Mouse (Mus musculus): Measurements from ENCODE around the gene Amer3. TPM values are rescaled to one million over a fixed set of nuclear protein-coding genes. Genes with fewer than 3 reads are reported as not detected.

Amer3 gene
- polyA plus RNA-seq (2012; fragmentation: generic; extraction: Trizol): not detected

DNA sequence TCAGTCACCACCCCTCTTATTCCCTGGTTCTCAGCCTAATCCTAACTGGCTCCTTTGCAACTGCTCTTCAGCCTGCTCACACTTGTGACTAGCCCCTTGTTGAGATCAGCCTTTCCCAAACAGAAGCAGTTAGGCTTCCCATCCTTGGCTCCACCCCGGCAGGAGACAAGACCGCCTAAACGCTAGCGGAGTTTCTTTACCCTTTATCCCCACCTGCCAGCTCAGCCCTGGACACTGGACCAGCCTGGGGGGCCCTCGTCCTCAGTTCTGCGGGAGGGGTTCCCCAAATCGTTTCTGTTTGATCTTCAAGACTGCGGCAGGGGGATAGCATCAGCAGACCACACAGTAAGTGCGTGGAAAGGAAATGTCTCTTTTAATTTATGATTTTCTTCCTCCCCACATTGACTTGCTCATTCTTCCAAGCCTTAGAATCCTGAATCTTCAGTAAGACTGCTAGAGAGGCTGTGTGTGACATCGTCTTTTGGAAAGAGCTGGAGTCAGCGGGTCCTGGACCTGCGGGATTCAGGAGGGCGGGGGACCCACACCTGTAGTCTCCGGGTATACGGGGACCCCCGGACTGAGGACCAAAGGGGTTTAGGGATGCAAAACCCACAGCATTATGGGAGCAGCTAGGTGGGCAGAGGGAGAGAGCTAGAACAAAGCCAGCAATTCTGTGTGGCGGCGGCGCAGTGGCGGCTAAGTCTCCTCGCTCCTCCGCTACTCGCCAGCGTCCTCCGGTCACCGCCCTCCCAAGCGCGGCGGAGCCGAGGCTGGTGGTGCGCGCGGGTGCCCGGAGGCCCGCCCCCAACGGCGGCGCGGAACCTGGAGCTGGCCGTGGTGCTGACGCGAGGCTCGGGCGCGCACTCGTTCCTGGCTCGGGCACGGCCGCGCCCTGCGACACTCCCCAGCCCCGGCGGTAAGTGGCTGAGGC lies at the start of gene Amer3:
Gene Amer3 (plus strand): TSS at position 807 of the 931 bp plus-strand sequence.

DNA sequence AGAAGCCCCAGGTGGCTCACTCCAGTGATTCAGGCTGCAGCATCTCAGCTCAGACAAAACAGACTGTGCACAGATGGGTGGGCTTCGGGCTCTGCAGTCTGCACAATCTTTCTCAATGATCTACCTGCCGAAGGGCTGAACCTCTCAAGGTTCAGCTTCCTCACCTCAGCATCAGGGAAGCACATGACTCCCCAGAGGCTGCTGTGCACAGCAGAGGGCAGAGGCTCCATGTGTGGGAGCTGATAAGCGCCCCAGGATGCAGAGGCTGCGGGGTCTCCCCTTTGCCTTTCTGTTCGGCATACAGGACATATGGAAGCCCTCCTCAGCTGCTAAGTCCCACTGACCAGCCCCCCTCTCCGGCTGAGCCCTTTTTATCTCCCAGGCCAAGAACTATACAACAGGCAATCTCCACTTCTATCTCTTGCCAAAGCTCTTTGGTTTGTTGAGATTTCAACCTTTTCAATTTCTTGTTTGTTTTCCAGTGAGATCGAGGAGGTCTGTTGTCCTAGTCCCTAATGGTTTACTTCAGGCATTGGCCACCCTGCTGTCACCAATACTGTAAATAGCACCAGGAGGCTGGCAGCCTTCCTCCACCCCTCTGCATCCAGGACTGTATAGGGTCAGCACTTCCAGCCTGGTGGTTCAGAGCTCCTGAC lies 44.3 kb upstream of the Amer3 start, which contains the start of gene Cfc1:
Gene Cfc1 (plus strand): TSS at position 606 of the 656 bp plus-strand sequence.

DNA sequence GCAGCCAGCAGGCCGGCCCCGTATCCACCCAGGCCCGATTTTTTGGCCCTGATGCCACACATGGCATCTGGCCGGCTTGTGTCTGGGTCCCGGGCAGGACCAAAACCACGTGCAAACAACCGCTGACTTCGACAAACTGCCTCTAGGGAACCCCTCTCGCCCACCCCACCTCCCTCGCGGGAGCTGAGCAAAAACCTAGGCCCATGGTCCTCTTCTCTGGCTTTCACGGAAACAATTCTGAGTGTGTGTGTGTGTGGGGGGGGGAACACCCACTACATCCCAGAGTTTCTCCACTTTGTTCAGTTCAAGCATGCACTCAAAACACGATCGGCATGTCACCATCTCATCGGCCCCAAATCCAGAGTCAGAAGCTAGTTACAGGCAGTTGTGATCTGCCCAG lies 18.6 kb upstream of the Amer3 start, which contains the start of gene Prss40:
Gene Prss40 (minus strand): TSS at position 101 of the 400 bp plus-strand sequence.

Other genes starting within 250 kb of the Amer3 start
- gene Ccdc115, start 140.0 kb upstream of the Amer3 start, polyA plus RNA-seq (2012; fragmentation: generic; extraction: Trizol): 10 to 100 TPM in 1 of 2 experiments, 1 to 10 TPM in 1; 3.1 to 11.7 TPM
- 10 to 100 TPM; 23.6 to 35.2 TPM for gene Imp4, start 139.8 kb upstream of the Amer3 start, polyA plus RNA-seq (2012; fragmentation: generic; extraction: Trizol)
- gene Ptpn18, start 119.9 kb upstream of the Amer3 start, polyA plus RNA-seq (2012; fragmentation: generic; extraction: Trizol): 1 to 10 TPM in 1 of 2 experiments, under 1 TPM in 1; 0.96 to 2.5 TPM
- not detected for gene Prss39, start 81.2 kb upstream of the Amer3 start, polyA plus RNA-seq (2012; fragmentation: generic; extraction: Trizol)
- gene Cfc1, start 44.0 kb upstream of the Amer3 start, polyA plus RNA-seq (2012; fragmentation: generic; extraction: Trizol): under 1 TPM in 1 of 2 experiments, not detected in 1; 0.07 TPM
- not detected for gene Prss40, start 18.7 kb upstream of the Amer3 start, polyA plus RNA-seq (2012; fragmentation: generic; extraction: Trizol)

Data from C3H10T1/2 (cell line).